Mouse (Mus musculus) ZHBTc4 (cell line): ENCODE measurements around the gene Abce1.
A peak's percentile ranks its signal among the peaks of the same experiment; 100 is the strongest.
"Not testable (repeated sequence)": the region's sequence is repeated elsewhere in the genome, so short reads cannot be mapped to it uniquely, and the experiment has no call there.

Source experiments
- DNase-seq: peaks from one replicate; pipeline ENCODE4 v3.0.0-alpha.2; 2011; ENCODE audit warnings: low read depth, low spot score

Gene Abce1

DNA sequence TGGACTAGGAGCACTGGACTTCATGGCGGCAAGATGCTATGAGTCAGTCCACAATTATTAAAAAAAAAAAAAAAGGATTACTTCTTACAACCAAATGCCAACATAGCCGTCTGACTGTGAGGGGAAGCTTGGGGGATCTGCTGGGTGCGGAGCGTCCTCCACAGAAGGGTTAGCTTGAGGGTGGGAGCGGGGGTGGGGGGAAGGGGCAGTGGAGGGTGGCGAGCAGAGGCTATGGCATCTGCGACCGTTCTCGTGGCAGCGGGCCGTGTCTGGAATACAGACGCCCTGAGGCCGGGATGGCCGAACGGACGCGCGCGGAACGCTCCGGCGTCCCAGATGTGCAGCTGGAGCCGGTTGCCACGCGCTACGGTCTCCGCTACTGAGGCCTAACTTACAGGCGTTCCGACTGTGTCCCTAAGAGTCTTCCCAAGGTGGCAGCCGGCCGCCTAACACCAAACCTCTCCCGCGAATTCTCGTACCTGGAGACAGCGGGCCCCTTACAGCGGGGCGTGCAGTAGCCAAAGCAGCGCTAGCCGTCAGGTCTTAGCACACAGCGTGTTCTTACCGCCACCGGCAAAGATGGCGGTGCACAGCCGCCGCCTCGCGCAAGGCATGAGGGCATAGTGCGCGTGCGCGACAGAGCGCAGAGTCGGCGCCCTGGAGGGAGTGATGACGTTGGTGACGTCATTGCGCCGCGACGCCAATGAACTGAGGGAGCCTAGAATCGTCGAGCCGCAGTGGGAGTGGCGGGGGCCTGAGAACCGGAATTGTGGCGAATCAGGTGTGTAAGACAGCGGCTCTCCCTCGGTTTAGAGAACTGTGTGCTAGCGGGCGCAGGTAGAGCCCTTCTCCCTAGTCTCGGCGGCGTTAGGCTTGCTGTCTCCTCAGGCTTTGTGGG lies at the start of gene Abce1, which contains the start of gene Anapc10:
Abce1 (minus strand) TSS at position 677 of the 898 bp plus-strand sequence.
Anapc10 (plus strand) TSS at position 757 of the 898 bp plus-strand sequence.
- DNase-seq: peak; percentile 100

- DNase-seq: no peak
Observed at GRCm38 (mm10) chr8:79750305-79750704, 38.8 kb upstream of the Abce1 start.

DNA sequence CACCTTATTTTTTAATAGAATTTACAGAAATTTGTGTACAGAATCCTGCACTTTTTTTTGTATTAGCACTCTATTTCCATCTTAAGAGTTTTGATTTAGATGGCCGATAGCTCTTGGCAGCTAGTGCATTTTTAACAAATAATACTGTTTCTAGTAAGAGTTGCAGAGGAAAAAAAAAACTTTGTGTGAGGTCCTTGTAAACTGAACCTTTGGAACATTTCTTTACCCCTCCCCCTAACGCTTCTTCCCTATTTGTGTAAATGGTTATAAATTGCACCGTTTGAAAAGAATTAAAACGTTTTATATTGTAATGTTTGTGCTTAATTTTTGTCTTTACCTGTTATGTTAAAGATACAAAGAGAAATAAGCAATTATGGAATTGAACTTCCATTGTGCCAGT lies 37.1 kb upstream of the Abce1 start:
- no peak for DNase-seq

- DNase-seq: no peak
Observed at GRCm38 (mm10) chr8:79748171-79748570, 36.6 kb upstream of the Abce1 start.

DNA sequence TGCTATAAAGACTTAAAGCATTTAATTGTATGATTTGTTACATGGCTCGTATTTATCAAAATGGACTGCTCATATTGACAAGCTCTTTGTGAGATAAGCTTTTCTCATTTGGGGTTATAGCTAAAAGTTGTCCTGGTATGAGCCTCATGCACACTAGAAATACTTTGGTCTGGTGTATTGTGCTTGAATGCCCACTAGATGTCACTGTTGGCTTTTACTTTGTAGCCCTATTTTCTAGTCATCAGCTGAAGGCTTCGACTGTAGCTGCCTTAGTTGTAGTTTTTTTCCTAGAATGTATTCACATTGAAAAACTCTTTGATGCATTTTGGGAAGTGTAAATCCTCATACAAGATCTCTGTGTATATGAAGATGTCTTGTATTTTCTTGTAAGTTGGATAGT lies 22.8 kb upstream of the Abce1 start:
- peak; percentile 70 for DNase-seq

- no peak for DNase-seq
Observed at GRCm38 (mm10) chr8:79727900-79728299, 16.4 kb upstream of the Abce1 start.

DNA sequence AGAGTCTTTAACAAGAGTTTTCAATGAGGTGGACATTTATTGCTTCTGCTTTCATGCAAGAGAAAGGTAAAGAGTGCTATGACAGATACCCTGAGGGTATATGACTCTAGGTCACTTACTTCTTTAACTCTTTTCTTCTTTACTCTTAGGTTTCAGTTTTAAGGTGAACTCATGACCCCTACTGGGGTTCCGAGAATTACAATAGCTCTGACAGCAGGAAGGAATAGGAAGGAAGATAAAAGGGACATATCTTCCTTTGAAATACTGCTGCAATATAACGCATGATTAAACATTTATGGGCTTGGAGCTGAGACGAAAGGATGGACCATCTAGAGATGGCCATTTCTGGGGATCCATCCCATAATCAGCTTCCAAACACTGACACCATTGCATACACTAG lies 13.0 kb upstream of the Abce1 start:
- DNase-seq: no peak

- DNase-seq: no peak
Observed at GRCm38 (mm10) chr8:79723308-79723707, 11.8 kb upstream of the Abce1 start.

DNA sequence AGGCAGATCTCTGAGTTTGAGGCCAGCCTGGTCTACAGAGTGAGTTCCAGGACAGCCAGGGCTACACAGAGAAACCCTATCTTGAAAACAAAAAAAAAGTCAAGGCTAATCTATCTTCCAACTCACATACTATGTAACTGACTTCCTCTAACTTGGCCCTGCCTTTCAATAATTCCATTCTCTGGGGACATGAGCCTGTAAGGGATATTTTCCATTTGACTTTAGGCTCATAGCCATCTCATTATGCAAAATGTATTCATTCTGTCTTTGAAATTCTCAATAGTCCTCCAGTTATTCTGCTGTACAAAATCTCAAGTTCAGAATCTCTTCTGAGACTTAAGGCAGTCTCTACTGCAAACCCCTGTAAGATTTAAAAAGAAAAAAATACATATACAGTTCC lies 10.0 kb upstream of the Abce1 start:
- no peak for DNase-seq

DNA sequence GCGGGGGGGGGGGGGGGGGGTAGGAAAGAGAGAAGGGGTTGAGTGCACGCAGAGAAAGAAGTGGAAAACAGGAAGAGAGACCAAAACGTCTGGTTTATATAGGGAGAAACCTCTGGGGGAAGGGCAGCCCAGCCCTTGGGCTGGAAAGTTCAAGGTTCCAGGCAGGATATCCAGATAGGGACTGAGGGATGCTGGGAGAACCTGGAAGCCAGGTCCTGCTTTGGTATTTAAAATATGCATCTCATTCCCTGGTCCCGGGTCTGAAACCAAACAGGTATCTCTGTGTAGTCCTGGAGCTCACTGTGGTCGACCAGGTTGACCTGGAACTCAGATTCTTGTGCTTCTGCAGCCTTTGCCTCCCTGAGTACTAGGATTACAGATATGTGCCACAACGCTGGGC lies 1.1 kb upstream of the Abce1 start:
- peak; percentile 59 for DNase-seq

- no peak for DNase-seq
Observed at GRCm38 (mm10) chr8:79706687-79707086, 4.9 kb downstream of the Abce1 start.

DNA sequence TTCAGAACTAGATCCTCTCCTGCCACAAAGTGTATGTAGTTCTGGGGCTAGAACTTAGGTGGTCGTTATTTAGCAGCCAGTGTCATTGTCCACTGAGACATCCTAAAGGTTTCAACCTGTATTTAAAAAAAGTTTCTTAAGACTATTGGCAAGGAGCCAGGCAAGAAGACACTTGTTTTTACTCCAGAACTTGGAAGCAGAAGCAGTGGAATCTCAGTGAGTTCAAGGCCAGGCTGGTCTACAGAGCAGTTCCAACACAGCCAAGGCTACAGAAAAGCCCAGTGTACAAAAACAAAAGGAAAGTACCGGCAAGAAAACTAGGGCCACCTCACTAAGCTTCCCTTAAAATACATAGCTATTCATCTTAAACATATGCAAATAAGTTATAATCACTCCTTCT lies 19.0 kb downstream of the Abce1 start:
- DNase-seq: no peak

DNA sequence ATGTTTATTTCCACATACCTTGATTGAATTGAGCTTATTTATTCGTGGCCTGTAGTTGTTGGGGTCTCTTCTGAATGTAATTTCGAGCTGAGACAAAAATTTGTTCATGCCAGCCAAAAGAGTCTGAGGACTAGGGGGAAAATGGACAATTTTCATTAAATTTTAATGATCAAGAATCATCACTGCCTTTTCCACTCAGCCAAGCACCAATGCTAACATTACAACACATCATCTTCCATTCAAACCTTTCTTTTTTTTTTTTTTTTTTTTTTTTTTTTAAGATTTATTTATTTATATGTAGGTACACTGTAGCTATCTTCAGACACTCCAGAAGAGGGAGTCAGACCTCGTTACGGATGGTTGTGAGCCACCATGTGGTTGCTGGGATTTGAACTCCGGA lies 25.6 kb downstream of the Abce1 start:
- not testable (repeated sequence) for DNase-seq

GRCm38 (mm10) chr8:79680965-79681364 lies 30.6 kb downstream of the Abce1 start:
- DNase-seq: no peak

- DNase-seq: peak; percentile 45
Observed at GRCm38 (mm10) chr8:79680555-79680954, 31.0 kb downstream of the Abce1 start.

DNA sequence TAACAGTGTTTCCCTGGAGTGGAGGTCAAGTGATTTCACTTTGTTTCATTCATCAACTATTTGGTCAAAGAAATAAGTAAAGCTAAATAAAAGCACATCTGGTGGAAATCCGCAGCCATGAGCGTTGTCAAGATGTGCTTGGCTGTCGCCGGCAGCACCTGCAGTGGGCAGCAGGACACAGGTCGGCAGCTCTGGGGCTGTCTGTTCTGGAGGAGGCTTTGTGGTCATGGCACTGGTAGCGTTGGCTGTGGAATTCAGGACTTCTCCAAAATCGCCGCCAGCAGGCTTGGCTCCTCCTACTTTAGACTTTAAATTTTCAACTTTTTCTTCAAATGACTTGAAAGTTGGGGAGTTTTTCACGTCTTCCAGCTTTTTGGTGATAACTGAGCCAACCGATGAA lies 31.5 kb downstream of the Abce1 start:
- DNase-seq: peak; percentile 38

DNA sequence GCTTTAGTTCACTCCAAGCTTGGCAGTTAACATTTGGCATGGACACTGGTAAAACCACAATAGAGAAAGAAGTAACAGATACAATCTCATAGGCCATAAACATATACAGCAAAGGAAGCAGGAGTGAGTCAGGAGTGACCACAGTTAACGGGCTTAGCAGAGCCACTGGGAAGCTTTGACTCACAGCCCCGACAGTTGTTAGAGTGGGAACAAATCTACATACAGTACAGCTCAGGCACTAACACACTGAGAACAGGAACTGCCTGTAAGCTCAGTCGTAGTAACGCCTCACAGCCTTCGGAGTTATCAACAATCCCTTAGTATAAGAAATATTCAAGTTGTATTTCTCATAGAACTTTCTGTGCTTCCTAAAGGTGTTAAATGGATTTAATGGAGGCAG lies 32.5 kb downstream of the Abce1 start:
- no peak for DNase-seq

DNA sequence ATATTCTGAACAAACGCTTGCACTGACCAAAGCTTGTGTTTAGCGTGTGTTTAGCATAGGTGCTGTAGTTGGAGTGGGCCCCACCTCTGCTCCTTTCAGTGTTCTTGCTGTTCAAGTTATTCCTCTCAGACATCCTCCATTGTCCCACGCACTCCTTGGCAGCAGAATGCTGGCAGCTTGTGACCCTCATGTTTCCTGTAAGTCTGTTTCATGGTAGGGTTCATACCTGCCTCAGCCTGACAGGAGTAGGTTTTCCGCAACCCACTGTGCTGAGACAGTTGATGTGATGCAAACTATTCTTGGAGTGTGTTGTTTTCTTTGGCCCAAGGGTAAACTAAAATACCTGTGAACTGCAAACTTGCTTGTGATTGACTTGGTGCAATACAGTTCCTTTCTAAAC lies 35.1 kb downstream of the Abce1 start:
- DNase-seq: no peak

DNA sequence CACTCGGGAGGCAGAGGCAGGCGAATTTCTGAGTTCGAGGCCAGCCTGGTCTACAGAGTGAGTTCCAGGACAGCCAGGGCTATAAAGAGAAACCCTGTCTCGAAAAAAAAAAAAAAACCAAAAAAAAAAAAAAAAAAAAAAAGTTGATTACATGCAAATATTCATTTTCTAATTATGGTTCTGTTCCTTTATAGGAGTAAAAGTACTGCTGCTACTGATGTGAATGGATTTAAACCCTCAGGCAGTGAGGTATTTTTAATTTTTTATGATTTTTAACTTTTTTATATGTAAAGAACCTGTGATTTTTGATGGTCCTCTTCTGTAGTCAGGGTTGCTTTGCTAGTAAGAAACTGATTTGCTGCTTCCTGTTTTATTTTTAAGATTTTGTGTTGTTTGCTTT lies 52.8 kb downstream of the Abce1 start:
- not testable (repeated sequence) for DNase-seq

GRCm38 (mm10) chr8:79653736-79654135 lies 57.8 kb downstream of the Abce1 start:
- peak; percentile 38 for DNase-seq

DNA sequence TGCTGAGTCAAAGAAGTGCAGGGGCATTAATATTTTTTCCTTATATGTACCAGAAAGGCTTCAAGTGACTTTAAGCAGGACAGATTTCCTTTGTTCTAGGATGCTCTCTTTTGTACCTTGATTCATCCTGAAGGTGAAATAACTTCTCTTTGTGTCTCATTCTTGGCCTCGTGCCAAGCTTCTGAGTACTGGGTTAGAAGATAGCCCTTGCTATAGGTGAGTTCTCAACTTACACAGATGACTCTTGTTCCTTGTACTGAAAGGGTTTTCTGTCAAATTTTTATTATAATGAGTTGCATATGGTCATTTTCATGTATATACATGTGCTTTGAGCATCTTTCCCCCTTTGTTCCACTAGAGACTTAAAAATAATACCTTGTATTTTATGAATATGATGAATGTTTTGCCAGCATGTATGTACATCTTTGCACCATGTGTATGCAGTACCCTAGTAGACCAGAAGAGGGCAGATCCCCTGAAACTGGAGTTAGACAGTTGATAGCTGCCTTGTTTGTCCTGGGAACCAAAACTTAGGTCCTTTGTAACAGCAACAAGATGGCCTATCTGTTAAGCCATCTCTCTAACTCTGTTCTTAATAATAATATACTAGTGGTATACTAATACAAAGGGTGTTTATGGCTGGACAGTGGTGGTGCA lies 61.3 kb downstream of the Abce1 start:
- peak; percentile 81 for DNase-seq

DNA sequence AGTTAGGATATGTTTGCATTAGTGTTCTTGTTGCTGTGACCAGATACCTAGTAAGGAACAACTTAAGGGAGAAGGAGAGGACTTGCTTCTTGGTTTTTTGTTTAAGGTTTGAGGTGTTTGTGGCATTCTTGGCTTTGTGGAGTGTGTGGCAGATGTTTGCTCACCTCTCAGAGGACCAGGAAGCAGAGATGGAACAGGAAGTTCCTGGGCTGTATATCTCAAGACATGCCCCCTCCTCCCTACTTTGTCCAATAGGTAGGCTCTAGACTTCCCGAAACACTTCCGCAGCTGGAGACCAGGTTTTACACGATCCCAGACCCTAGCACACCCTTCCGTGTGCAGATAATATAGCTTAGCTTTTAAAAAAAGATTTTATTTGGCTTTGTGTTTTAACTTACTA lies 62.0 kb downstream of the Abce1 start:
- DNase-seq: no peak

GRCm38 (mm10) chr8:79641119-79641518 lies 70.4 kb downstream of the Abce1 start:
- DNase-seq: no peak
